Mouse (Mus musculus): ENCODE results near the gene Gsx2. TPM values are rescaled to one million over a fixed set of nuclear protein-coding genes. Genes with fewer than 3 reads are reported as not detected.

Gene Gsx2
- polyA plus RNA-seq, 1 experiment = not detected

DNA sequence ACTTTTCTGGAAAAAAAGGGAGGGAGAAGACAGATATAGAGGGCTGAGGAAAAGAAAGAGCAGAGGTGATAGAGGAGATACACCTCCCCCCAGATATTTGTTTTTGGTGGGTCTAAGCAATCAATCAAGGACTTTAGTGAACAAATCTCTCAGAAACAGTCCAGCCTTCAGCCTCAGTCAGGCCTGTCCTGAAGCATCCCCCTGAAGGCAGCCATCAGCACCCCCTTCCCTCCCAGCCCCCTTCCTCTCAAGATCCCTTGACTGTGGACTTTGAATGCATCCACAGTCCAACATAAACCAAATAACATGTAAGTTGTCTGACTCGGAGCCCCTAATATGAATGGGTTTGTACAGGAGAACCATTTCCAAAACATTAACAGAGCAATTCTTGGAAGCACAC, 2.2 kb upstream of the Gsx2 start:
- Histone ChIP-seq H3K27me3 (ENCODE audit: control insufficient read depth, insufficient read depth, insufficient read length) (peaks cover 81% of the 10 kb centered on the region), H3K79me2 (ENCODE audit: control insufficient read depth, insufficient read depth) (no peaks in the 10 kb centered on the region), H3K4me3 (ENCODE audit: insufficient read depth, poor library complexity, severe bottlenecking) (no peak overlapping the region), H3K79me3 (ENCODE audit: low read depth) (no peaks in the 10 kb centered on the region), H3ac (ENCODE audit: control insufficient read depth, insufficient read length, low read depth) (no peak overlapping the region), H3K36me3 (ENCODE audit: control insufficient read depth, insufficient read depth) (no peaks in the 10 kb centered on the region)
- TF ChIP-seq CTCF (IDR thresholded peaks at IDR 0.05; ENCODE audit: control insufficient read depth, insufficient read depth, insufficient read length) = no peak
- TF ChIP-seq FOSL1 (IDR thresholded peaks at IDR 0.05; ENCODE audit: insufficient read depth, low read length, poor library complexity, severe bottlenecking) = no peak
- TF ChIP-seq MYOD1 (IDR thresholded peaks at IDR 0.05; ENCODE audit: control insufficient read depth, insufficient read length, low read depth) = no peak
- no peak for TF ChIP-seq CEBPB (IDR thresholded peaks at IDR 0.05; ENCODE audit: low read depth)
- TF ChIP-seq USF1 (IDR thresholded peaks at IDR 0.05; ENCODE audit: low read depth) = no peak
- no peak for TF ChIP-seq MAX (IDR thresholded peaks at IDR 0.05)
- TF ChIP-seq MYOG (IDR thresholded peaks at IDR 0.05; ENCODE audit: control insufficient read depth, extremely low read depth, insufficient read length) = no peak

DNA sequence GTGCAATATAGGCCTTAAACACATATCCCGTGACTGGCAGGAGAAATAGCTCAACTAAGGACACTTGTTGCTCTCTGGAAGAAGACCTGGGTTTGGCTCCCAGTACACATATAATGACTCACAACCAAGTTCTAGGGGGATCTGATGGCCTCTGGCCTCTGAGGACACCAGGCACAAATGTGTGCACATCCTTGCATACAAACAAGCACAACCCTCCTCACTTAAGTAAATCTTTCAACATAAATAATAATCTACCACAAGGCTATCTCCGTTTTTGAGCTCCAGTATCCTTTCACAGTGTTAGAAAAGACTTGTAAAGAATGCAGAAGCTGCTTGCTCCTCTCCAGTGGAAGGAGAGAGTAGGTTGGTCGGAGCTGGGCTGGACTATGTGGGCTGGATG, 1.7 kb upstream of the Gsx2 start:
- Histone ChIP-seq H3K79me2 (ENCODE audit: control insufficient read depth, insufficient read depth) (no peaks in the 10 kb centered on the region), H3K79me3 (ENCODE audit: low read depth) (no peaks in the 10 kb centered on the region), H3ac (ENCODE audit: control insufficient read depth, insufficient read length, low read depth) (no peak overlapping the region), H3K4me3 (ENCODE audit: insufficient read depth, poor library complexity, severe bottlenecking) (no peak overlapping the region), H3K27me3 (ENCODE audit: control insufficient read depth, insufficient read depth, insufficient read length) (peaks cover 80% of the 10 kb centered on the region), H3K36me3 (ENCODE audit: control insufficient read depth, insufficient read depth) (no peaks in the 10 kb centered on the region)
- TF ChIP-seq CTCF (IDR thresholded peaks at IDR 0.05; ENCODE audit: control insufficient read depth, insufficient read depth, insufficient read length) = no peak
- TF ChIP-seq CEBPB (IDR thresholded peaks at IDR 0.05; ENCODE audit: low read depth) = no peak
- no peak for TF ChIP-seq USF1 (IDR thresholded peaks at IDR 0.05; ENCODE audit: low read depth)
- TF ChIP-seq FOSL1 (IDR thresholded peaks at IDR 0.05; ENCODE audit: insufficient read depth, low read length, poor library complexity, severe bottlenecking) = no peak
- TF ChIP-seq MYOG (IDR thresholded peaks at IDR 0.05; ENCODE audit: control insufficient read depth, extremely low read depth, insufficient read length) = no peak

DNA sequence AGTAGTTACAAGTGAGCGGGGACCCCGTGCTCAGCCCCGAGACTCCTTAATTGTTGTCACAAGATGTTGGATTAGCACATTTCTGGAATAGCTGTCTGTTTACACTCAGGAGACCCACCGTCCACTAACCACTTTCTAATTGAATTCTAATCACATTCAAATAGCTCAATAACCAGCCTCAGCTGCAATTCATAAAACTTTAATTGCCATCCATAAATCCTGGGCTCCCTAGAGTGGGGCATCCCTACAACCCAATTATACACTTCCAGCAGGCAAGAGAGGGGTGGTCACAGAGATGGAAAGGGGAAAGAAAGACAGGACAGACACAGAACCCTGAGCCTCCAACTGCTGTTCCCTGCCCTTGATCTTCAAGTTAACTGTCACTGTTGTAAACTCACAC, 1.3 kb upstream of the Gsx2 start:
- H3ac ChIP-seq (ENCODE audit: control insufficient read depth, insufficient read length, low read depth) = no peak overlapping the region
- no peaks in the 10 kb centered on the region for H3K79me3 ChIP-seq (ENCODE audit: low read depth)
- H3K79me2 ChIP-seq (ENCODE audit: control insufficient read depth, insufficient read depth) = no peaks in the 10 kb centered on the region
- H3K27me3 ChIP-seq (ENCODE audit: control insufficient read depth, insufficient read depth, insufficient read length) = peaks cover 82% of the 10 kb centered on the region
- TF ChIP-seq MYOD1 (IDR thresholded peaks at IDR 0.05; ENCODE audit: control insufficient read depth, insufficient read length, low read depth) (no peak), MYOG (IDR thresholded peaks at IDR 0.05; ENCODE audit: control insufficient read depth, extremely low read depth, insufficient read length) (no peak), MAX (IDR thresholded peaks at IDR 0.05) (no peak), FOSL1 (IDR thresholded peaks at IDR 0.05; ENCODE audit: insufficient read depth, low read length, poor library complexity, severe bottlenecking) (no peak), USF1 (IDR thresholded peaks at IDR 0.05; ENCODE audit: low read depth) (no peak), CTCF (IDR thresholded peaks at IDR 0.05; ENCODE audit: control insufficient read depth, insufficient read depth, insufficient read length) (no peak), CEBPB (IDR thresholded peaks at IDR 0.05; ENCODE audit: low read depth) (no peak)
- H3K4me3 ChIP-seq (ENCODE audit: insufficient read depth, poor library complexity, severe bottlenecking) = no peak overlapping the region
- no peaks in the 10 kb centered on the region for H3K36me3 ChIP-seq (ENCODE audit: control insufficient read depth, insufficient read depth)

DNA sequence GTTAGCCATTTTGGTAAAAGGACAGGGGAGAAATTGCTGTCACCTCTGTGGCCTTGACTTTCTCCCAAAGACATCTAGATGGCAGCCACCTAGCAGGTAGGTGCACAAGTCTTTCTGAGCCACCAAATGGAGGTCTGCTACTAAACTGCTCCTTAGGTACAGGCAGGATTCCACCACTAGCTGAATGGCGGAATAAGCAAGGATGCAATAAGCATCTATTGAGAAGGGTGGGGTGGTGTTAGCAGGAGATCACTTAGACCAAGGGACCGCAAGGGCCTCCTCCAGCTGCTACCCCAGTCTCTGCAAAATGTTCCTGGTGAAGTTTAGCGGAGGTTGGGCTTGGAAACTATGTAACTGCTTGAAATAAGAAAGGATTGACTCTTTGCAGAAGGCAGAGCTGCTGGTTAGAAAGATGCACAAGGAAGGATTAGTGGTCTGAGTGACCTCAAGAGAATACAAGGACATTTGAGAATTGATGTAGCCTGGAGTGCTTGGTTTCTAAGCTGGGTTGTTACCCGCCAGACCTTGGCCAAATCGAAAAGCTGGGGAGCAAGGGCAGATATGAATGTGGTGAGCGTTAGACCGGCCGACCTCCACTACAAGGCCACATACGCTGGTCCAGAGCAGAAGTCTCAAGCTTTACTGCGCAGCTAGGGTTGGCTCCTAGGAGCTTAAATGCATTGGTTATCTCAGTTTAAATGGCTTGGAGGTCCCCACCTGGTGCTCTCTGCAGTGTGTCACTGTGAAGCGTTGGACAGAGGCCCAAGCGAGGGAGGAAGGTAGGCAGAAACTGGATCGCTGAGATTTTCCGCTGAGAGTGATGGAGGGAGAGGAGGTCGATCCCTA, 641 bp upstream of the Gsx2 start:
- H3K79me2 ChIP-seq (ENCODE audit: control insufficient read depth, insufficient read depth) = no peaks in the 10 kb centered on the region
- H3K36me3 ChIP-seq (ENCODE audit: control insufficient read depth, insufficient read depth) = no peaks in the 10 kb centered on the region
- TF ChIP-seq MAX (IDR thresholded peaks at IDR 0.05) = no peak
- TF ChIP-seq MYOD1 (IDR thresholded peaks at IDR 0.05; ENCODE audit: control insufficient read depth, insufficient read length, low read depth) = no peak
- TF ChIP-seq CEBPB (IDR thresholded peaks at IDR 0.05; ENCODE audit: low read depth) = no peak
- TF ChIP-seq MYOG (IDR thresholded peaks at IDR 0.05; ENCODE audit: control insufficient read depth, extremely low read depth, insufficient read length) = no peak
- TF ChIP-seq USF1 (IDR thresholded peaks at IDR 0.05; ENCODE audit: low read depth) = no peak
- TF ChIP-seq CTCF (IDR thresholded peaks at IDR 0.05; ENCODE audit: control insufficient read depth, insufficient read depth, insufficient read length) = no peak
- TF ChIP-seq FOSL1 (IDR thresholded peaks at IDR 0.05; ENCODE audit: insufficient read depth, low read length, poor library complexity, severe bottlenecking) = no peak
- H3K79me3 ChIP-seq (ENCODE audit: low read depth) = no peaks in the 10 kb centered on the region
- H3ac ChIP-seq (ENCODE audit: control insufficient read depth, insufficient read length, low read depth) = no peak overlapping the region
- H3K4me3 ChIP-seq (ENCODE audit: insufficient read depth, poor library complexity, severe bottlenecking) = no peak overlapping the region
- H3K27me3 ChIP-seq (ENCODE audit: control insufficient read depth, insufficient read depth, insufficient read length) = peaks cover 88% of the 10 kb centered on the region

DNA sequence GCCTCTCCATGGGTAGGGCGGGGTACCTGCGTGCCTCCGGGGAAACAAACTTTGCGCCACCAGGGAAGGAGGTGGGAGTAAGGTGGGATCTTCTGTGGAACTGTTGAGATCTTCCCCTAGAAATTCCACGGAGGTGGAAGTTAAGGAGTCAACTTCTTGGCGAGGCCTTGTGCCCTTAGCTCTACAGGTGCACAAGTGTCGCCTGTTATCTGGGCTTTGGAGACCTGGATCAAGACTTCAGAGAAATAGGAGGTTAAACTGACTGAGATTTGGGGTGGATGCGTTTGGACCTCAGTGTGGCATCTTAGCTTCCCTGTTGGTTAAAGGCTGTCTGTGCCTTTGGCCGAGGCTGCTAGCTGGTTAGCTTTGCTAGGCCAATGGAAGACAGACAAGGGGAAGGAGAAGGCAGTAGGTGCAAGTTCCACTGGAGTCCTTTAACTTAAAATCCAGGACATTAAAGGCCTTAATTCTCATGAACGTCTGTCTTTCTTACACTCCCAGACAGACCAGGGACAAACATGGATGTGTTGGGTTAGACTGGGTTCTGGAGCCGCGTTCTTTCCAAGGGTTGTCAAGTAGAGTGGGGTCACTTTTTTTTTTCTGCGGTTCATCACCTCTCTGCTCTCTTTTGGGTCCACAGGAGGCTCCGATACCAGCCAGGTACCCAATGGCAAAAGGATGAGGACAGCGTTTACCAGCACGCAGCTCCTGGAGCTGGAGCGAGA, 1.1 kb downstream of the Gsx2 start:
- peaks cover 89% of the 10 kb centered on the region for H3K27me3 ChIP-seq (ENCODE audit: control insufficient read depth, insufficient read depth, insufficient read length)
- no peak for TF ChIP-seq MYOG (IDR thresholded peaks at IDR 0.05; ENCODE audit: control insufficient read depth, extremely low read depth, insufficient read length)
- TF ChIP-seq FOSL1 (IDR thresholded peaks at IDR 0.05; ENCODE audit: insufficient read depth, low read length, poor library complexity, severe bottlenecking) = no peak
- TF ChIP-seq CEBPB (IDR thresholded peaks at IDR 0.05; ENCODE audit: low read depth) = no peak
- TF ChIP-seq CTCF (IDR thresholded peaks at IDR 0.05; ENCODE audit: control insufficient read depth, insufficient read depth, insufficient read length) = no peak
- no peak for TF ChIP-seq MAX (IDR thresholded peaks at IDR 0.05)
- TF ChIP-seq MYOD1 (IDR thresholded peaks at IDR 0.05; ENCODE audit: control insufficient read depth, insufficient read length, low read depth) = no peak
- no peak for TF ChIP-seq USF1 (IDR thresholded peaks at IDR 0.05; ENCODE audit: low read depth)
- H3K36me3 ChIP-seq (ENCODE audit: control insufficient read depth, insufficient read depth) = no peaks in the 10 kb centered on the region
- no peaks in the 10 kb centered on the region for H3K79me3 ChIP-seq (ENCODE audit: low read depth)
- H3K4me3 ChIP-seq (ENCODE audit: insufficient read depth, poor library complexity, severe bottlenecking) = no peak overlapping the region
- H3K79me2 ChIP-seq (ENCODE audit: control insufficient read depth, insufficient read depth) = no peaks in the 10 kb centered on the region
- H3ac ChIP-seq (ENCODE audit: control insufficient read depth, insufficient read length, low read depth) = no peak overlapping the region
